Mouse (Mus musculus) frontal cortex, postnatal 36 days (tissue): ENCODE data around the gene Krt28.

Source experiments
- DNase-seq, 2 experiments: peaks; one replicate each; pipeline ENCODE4 v3.0.0; 2022; ENCODE audit warnings: low spot score in 2 of 2

Krt28 gene

DNA sequence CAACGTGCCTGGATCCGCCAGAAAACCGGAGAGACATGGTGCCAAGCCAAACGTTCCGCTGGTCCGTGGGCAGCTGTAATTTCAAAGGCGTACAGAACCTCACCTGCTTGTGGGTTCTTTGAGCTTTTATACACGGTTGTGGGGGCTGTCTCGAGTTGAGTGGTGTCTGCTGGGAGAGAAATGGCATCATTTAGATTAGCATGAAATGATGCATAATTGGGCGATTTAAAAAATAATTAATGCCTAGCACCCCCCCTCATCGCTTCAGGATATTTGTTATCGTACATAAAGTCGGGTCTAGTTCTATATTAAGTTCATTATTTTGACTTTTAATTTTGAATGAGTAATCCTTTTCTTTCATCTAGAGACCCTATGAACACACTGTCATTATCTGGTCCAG, at the start of gene Krt28:
Gene Krt28, minus strand, starts transcription at position 101 of the 400 bp plus-strand sequence.
- no peak for DNase-seq

DNA sequence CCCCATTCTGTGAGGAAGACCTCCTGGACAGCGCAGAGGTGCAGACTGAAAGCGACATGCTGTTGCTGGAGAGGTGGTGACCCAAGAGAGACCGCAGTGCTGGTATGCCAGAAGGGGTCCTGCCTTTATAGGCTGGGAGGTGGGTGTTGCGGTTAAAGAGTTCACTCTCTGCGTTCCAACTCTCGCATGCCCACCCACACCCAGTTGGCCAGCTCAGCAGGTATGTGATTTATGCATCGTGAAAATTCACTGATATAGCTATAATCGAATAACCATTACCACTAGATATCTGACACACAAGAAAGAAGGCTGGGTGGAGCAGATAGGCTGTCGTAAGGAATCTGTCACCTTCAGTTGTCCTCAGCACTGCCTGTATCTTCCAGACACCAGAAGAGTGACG, 47.5 kb upstream of the Krt28 start, which contains the start of gene Krt12:
Gene Krt12, minus strand, starts transcription at position 101 of the 400 bp plus-strand sequence.
- DNase-seq: no peak

DNA sequence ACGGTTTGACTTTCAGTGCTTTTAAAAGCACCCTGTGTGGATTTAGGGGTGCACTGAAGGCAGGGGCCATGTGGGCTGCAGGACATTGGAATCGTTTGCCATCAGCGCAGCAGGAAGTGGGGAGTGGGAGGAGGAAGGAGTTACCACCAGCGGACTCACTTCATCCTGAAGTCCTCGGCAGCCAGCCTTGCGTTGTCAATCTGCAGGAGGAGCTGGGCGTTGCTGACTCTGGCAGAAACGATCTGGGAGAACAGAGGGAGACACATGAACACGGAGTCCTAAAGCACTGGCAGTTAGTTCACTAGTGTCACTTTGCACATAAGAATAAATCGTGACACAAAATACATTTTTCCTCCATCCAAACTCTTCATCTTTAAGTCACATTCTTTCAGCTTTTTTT, 45.9 kb upstream of the Krt28 start:
- DNase-seq: no peak

DNA sequence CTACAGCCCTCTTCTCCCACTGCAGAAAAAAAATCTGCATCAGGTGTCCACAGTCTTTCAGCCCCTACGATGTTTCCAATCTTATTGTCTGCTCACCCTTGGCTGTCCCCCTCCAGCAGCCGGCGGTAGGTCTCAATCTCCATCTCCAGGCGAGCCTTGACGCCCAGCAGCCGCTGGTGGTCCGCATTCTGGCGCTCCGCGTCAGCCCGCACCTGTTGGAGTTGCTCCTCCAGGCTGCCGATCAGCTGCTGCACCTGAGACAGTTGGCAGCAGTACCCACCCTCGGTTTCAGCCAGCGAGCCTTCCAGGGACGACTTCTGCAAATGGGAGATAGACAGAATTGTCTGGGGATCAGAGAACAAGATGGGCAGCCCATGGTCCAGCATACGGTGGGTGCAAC, 43.1 kb upstream of the Krt28 start:
- no peak for DNase-seq

DNA sequence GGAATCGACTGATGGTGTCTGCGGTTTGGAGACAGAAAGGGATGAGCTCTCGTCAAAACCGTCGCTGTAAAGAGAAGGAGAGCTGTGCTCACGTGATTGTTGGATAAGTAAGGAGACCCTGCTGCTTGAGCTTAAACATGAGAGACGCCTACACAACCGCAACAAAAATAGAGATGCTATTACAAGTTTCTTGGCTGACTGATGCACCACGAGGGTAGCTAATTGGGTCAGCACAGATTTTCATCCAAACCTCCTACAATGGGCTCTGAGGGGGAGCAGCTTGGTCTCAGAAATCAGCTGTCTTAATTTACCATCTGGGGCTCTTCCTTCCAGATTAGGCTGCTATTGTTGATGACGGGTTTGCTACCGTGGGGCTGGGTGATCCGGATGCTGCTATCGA, 42.2 kb upstream of the Krt28 start:
- DNase-seq: peak; percentile 51 to 91

DNA sequence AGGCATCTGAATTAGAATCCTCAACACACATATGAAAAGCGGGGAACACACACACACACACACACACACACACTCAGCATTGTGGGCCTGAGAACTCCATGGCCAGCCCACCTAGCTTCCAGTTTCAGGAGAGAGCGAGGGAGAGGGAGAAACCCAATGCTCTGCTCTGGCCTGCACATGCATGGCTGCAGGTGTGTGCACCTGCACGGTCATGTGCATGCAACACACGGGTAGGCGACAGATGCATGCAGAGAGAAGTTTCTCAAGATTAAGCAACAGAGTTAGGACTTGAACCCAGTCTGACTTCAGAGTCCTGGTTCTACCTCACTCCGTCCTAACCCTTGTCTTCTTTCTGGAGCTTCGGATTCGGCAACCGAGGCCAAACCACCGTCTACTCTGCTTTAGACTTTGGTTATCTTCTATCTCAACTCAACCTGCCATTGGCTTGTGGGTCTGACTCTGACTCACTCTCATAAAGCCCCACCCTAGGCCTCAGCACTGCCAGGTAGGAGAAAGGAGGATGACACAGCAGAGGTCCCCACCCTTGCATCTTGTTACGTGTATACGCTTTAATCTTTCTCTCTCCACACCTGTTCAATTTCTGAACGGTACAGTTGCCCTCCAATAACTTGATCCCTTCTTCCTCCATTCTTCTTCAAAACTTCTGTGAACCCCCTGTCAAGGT, 39.9 kb upstream of the Krt28 start:
- DNase-seq: no peak

DNA sequence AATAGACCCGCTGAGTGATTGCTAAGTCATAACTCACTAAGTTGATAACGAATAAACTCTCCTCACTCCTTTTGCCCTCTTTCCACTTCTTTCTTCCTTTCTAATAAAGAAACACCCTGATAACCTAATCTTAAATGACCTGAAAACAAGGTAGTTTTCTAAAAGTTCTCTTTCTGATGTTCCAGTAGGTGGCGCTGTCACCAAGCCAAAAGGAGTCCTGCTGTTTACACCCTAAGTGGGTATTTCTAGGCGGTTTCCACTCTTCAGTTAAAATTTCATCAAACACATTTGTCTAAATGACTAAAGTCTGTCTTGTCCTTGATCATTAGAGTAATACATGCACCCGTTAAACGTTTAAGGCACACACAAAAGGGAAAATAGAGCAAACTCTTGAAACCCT, 38.5 kb upstream of the Krt28 start:
- DNase-seq: peak in 1 of 2 experiments; percentile 44

DNA sequence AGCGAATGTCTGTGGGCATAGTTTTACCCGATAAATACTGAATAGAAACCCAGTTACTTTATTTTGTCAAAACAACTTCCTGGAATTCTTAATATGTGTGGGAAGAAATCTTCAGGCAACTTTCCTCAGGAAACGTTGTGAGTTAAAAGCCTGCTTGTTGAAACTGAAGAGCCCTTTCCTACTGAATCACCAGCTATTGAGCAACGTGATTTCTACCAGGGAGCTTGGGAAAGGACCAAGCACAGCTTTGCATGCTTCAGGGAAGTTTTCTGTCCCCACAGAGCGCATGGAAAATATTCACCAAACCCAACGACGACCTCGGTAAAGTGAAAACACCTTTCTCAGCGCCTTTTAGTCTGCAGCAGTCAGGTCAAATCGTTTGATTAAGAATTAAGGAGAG, 31.5 kb upstream of the Krt28 start:
- DNase-seq: no peak

DNA sequence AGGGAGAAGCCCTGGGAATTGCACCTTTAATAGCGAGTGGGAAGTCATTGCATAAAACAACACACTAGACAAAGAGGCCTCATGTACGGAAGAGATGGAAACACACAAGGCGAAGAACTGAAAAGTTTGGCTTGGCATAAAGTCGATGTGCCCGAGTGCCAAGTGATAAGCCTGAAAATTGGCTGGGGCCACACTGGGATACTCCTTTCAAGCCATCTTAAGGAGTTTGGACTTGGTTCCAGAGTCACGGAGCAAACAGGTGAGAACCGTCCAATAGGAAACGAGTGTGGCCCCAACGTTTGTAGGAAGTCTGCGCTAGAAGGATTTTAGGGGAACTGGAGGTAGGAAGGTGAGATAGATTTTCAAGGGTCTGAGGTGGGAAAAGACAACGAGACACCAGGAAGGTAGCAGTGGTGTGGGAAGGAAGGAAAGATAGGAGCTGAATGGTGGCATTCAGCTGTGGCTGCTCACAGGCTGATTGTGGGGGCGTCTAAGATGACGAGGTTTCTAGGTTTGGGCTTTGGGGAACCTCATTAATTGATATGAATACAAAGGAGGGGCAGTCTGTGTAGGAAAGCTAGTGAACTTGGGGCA, 25.4 kb upstream of the Krt28 start:
- no peak for DNase-seq

DNA sequence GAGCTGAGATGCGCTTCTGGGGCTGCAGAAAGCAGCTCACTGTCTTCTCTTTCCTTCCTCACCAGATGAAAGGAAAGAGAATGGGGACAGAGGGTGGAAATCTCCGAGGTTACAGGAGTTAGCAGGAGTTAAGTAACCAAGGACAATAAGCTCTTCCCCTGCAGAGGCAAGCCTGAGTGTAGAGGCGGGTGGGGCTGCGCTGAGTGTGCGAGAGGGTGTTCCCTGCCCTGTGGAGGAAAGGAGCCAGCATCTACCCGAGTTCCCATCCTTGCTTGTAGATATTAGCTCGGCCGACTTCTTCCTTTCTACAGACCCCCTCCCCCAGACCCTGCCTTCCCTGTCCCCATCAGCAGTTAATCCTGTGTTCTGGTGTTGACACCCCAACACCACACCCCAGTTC, 24.1 kb upstream of the Krt28 start:
- DNase-seq: no peak

DNA sequence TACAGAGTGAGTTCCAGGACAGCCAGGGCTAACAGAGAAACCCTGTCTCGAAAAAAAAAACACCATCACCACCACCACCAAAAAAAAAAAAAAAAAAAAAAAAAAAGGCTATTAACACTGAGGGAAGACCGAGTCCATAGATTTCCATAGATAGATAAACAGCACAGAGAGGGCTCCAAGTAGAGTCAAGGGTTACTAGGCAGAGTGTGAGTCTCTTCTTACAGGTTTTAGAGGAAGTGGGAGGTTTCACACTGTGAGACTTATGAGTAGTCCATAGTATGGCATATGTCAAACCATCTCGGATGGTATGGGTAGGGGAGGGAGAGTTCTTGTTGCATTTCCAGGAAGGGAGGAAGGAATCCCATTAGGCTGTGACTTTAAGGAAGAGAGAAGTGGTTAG, 23.4 kb upstream of the Krt28 start:
- DNase-seq: no peak

DNA sequence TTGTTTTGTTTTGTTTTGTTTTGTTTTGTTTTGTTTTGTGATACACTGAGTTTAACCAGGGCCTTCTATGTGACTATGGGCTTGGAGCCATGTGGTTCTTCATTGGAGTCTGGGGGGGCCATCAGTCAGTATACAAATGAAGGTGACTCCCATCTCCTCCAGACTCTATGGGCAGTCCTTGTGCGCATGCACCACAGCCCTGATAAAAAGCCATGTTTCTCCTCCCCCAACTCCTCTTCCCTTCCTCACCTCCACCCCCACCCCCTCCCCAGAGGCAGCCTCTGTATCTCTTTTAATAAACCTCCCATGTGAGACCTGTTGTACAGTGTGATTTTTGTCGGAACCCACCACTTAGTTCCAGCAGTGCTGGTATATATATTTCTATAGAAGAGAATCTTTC, 22.0 kb upstream of the Krt28 start:
- no peak for DNase-seq

DNA sequence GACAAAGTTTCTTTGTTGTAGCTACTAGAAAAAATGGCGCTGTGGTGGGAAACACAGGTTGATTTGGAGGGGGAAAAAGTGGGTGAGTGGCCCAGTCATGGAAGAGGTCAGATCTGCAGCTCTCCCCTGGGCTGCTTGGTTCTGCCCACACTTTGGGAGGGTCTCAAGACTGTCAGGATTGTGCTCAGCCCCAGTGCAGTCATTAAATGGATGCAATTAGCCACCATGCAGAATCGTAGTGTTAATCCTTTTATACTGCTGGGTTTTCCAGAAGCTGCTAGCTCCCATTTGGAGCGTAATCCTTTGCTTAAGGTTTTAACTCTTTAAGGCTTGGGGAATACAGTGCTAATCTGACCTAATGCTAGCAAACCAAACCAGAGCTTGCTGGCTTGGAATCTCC, 21.3 kb upstream of the Krt28 start:
- no peak for DNase-seq

DNA sequence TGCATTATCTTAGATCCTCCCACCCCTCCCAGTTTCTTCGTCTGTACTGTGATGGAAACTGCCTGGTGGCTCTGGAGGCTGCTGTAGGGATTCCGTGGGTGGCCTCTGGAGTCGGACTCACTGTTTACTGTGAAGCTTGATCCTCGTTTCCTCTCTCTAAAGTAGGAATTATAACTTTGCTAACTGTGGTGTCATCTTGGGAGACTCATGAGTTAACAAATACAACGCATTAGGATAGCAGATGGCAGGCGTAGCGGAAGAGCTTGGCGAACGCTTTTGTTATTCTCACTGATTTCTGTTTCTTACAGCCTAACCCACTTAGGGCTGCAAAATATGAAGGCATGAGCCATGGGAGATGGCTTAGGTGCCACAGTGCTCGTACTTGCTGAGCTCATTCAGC, 17.8 kb upstream of the Krt28 start:
- peak in 1 of 2 experiments; percentile 28 for DNase-seq

DNA sequence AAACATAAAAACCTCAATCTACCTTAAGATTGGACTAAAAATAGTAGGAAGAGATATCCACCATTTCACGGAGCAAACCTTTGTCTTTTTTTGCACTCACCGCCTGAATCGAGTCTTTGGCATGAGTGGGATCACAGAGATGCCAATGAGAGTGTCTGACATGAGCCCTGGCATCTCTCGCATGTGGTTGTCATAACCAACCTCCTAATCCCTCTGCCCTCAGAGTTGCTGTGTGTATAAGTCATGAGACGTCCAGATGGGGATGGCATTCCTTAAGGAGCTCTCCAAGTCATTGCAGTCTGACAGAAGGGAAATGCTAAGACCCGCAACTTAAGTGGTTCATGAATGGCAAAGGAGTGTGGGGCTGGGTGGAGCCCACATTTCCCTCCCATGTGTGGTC, 16.7 kb upstream of the Krt28 start:
- DNase-seq: no peak

DNA sequence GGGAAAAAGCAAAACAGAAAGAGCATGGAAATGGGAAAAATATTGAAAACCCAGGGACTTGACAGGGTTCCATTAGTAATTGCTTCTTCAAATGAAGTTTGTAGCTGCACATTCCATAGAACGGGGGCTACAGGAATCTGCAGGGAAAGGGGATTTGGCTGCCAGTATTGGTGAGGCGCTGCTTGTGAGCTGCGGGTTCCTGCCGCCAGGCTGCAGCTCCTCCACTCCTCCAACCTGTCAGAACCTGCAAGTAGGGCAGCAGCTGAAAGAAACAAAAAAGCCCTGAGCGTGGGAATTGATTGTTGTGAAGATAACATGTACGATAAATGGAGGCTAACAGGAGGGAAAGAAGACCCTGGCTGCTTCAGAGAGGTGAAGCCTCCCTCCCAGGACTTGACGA, 16.2 kb upstream of the Krt28 start:
- no peak for DNase-seq

DNA sequence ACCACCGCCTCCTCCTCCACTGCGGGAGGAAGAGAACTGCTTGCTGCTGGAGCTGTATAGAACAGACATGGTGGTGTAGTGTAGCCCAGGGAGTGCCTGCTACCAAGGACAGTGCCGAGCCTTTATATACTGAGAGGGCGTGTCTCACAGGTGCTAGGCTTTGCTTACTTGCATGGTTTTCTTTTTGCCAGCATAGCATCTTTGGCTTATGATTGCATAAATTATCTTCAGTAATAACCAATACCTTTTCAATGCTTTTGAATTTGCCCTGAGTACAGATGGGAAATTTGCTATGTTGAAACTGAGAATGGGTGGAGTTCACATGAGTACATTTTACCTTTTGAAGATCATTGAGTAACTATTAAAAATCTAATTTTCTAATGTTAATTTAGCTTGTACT, 14.6 kb upstream of the Krt28 start, which contains the start of gene Krt10:
Gene Krt10, minus strand, starts transcription at position 101 of the 400 bp plus-strand sequence.
- no peak for DNase-seq

DNA sequence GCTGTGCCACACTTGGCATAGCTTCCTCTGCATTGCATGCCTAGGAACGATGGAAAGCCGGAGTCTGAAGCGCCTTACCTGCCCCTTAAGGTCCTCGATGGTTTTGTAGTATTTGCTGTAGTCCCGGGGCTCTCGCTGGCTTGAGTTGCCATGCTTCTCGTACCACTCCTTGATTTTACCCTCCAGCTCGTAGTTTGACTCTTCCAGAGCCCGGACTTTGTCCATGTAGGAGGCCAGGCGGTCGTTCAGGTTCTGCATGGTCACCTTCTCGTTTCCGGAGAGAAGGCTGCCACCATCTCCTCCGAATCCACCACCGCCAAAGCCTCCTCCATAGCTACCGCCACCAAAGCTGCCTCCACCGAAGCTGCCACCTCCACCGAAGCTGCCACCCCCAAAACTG, 14.0 kb upstream of the Krt28 start:
- no peak for DNase-seq

DNA sequence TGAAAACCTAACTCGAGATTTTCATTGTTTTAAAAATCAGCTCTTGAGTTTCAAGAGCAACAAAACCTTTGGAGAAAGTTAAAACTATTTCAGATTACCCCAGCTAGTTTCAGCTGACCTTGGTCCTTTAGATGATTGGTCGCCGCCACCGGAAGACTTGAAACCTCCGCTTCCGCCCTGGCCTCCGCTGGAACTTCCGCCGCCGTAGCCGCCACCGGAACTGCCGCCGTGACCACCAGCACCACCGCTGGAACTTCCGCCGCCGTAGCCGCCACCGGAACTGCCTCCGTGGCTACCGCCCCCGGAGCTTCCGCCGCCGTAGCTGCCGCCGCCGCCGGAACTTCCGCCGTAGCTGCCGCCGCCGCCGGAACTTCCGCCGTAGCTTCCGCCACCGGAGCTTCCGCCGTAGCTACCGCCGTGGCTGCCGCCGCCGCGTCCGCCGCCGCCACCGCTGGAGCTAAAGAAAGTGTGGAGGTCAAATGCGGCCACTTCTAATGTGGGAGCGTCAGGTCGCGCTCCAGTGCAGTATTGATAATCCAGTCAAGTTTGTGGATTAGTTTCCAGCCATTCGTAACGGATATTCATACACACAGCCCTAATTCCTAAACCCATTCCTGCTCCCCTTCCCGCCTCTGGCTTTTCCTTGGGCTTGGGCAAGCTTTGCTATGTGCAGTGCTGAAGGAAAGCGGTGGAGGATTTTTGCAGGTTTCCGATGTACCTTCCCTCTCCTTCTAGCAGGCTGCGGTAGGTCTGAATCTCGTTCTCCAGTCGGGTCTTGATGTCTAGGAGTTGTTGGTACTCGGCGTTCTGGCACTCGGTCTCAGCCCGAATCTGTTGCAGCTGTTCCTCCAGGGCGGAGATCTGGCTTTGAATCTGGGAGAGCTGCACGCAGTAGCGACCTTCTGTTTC, 11.4 kb upstream of the Krt28 start:
- peak; percentile 86 to 91 for DNase-seq

DNA sequence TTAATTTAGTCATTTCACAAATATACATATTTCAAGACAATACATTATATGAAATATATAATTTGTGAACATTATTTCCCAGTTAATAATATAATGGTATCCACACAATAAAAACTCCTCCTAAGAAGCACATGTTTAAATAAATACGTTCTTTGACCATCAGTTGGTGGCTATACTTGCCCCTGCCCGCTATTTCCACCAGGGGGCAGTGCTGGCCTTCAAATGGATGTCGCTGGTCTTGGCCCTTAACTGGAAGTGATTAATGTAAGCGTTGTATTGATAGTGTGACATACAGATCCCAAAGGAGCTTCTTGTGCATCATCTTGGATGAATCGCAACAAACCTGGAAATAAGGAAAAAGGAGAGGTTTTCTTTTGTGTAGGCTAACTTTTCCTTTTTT, 4.9 kb upstream of the Krt28 start:
- DNase-seq: peak; percentile 69 to 84

DNA sequence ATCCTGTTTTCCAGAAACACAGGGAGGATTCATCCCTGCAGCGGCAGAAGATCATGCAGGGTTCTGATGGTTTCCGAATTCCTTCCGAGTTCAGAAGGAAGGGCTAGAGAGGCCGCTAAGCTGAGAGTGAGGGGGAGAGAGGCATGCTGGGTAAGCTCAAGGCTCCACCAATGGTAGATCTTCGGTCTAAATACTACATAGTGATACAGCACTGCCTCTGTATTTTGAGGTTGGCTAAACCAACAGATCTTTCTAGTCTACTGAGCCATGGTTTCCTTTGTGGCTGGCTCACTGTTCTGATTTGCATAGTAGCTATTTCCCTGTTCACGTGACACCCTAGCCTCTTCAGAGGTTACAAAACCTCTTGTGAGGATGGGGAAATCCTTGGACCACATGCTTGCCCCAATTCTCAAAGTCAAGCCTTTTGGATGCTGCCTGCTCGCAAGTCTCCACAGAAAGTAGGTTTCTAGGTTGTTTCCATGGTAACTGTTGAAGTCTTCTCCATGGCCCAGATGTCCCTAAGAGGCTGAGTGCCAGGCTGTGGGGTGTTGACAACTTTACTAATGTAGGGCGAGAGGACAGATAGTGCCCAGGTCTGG, 4.8 kb downstream of the Krt28 start:
- peak; percentile 63 to 81 for DNase-seq

DNA sequence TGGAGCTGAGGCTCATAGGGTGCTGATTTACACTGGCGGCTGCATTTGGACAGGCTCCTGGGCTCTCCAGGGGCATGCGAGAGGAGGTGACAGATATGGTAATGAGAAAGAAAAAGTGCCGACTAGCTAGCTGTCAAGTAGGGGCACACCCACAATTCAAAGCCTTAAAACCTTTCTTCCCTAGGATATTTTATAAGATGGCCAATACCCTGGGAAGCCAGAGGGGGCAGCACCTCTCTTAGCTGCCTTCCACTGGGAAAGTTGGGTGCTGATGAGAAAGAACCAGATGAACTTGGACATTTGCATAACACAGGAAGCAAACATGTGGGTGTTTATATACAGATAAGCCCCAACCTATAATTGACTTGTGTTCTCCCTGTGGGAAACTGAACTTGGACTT, 5.5 kb downstream of the Krt28 start:
- no peak for DNase-seq
